Mouse (Mus musculus) heart, postnatal 0 days (tissue): Measurements from ENCODE around the gene Sall2. TPM values are rescaled to one million over a fixed set of nuclear protein-coding genes. Genes with fewer than 3 reads are reported as not detected.

ENCODE experiments used
- ATAC-seq: fragments of 200-750 bp; cut with Nextera tagmentation; 2 replicates; pipeline ENCODE4 v1.8.0; 2017; ENCODE audit warnings: low read depth, moderate number of reproducible peaks, moderate library complexity; ENCODE audit not compliant: insufficient read depth
- DNase-seq: peaks from one replicate; pipeline ENCODE4 v3.0.0-alpha.2; 2016; ENCODE audit warnings: low spot score
- H3K27ac ChIP-seq: fragments of 300-500 bp; sonication (generic); 2 replicates; pipeline ENCODE4 v1.5.1; 2014; ENCODE audit warnings: low read depth, mild to moderate bottlenecking
- H3K27me3 ChIP-seq: fragments of 300-500 bp; sonication (generic); 2 replicates; pipeline ENCODE4 v1.6.1; 2014; ENCODE audit warnings: low read length, mixed read lengths; ENCODE audit not compliant: control insufficient read depth, insufficient read depth
- H3K36me3 ChIP-seq: fragments of 300-500 bp; sonication (generic); replicated peaks from 2 replicates; pipeline ENCODE4 v1.6.1; 2014; ENCODE audit warnings: low read length, mixed read lengths; ENCODE audit not compliant: control insufficient read depth, insufficient read depth
- H3K4me1 ChIP-seq: fragments of 300-500 bp; sonication (generic); 2 replicates; pipeline ENCODE4 v1.6.1; 2014; ENCODE audit warnings: antibody characterized with exemption; ENCODE audit not compliant: control insufficient read depth, insufficient read depth
- H3K4me2 ChIP-seq: fragments of 300-500 bp; sonication (generic); 2 replicates; pipeline ENCODE4 v1.6.1; 2014; ENCODE audit warnings: low read depth, mild to moderate bottlenecking, low read length, moderate library complexity
- H3K4me3 ChIP-seq: fragments of 300-500 bp; sonication (generic); 2 replicates; pipeline ENCODE4 v1.5.1; 2014; ENCODE audit warnings: low read depth, low read length
- H3K9ac ChIP-seq: fragments of 300-500 bp; sonication (generic); replicated peaks from 2 replicates; pipeline ENCODE4 v1.6.1; 2014; ENCODE audit warnings: low read depth, low read length, mixed read lengths
- H3K9me3 ChIP-seq: fragments of 300-500 bp; sonication (generic); replicated peaks from 2 replicates; pipeline ENCODE4 v1.6.1; 2016; ENCODE audit warnings: low read length; ENCODE audit not compliant: control insufficient read depth
- CTCF ChIP-seq: IDR thresholded peaks from 2 replicates; pipeline ENCODE4 v1.5.1; 2016; ENCODE audit warnings: antibody characterized with exemption, control low read depth, low read depth
- EP300 ChIP-seq: IDR thresholded peaks from 2 replicates; pipeline ENCODE4 v1.6.1; 2016; ENCODE audit warnings: antibody characterized with exemption, low read depth
- WGBS: fragments of 180-500 bp; shearing (Covaris S2); extraction: QIAGEN DNeasy Blood & Tissue Kit; methylation state at CpG from one replicate; pipeline ENCODE4 v1.1.7; 2014; 5-methylcytosine and 5-hydroxymethylcytosine counted together
- polyA plus RNA-seq: library from polyadenylated mRNA; unstranded; fragments of >200 nt; fragmentation: Nextera tagmentation; extraction: Ambion mirVana; gene quantifications from 2 replicates; pipeline ENCODE4 v1.2.1, GENCODE M21; 2015
- total RNA-seq: library from RNA; depleted of rRNA; stranded (reverse); fragments of >200 nt; gene quantifications from 2 replicates; pipeline ENCODE4 v1.2.3, GENCODE M21; 2014; ENCODE audit warnings: low replicate concordance

Sall2 gene
- total and polyA plus RNA-seq, 2 experiments from 2014 or later: 2.3 to 4.6 TPM

DNA sequence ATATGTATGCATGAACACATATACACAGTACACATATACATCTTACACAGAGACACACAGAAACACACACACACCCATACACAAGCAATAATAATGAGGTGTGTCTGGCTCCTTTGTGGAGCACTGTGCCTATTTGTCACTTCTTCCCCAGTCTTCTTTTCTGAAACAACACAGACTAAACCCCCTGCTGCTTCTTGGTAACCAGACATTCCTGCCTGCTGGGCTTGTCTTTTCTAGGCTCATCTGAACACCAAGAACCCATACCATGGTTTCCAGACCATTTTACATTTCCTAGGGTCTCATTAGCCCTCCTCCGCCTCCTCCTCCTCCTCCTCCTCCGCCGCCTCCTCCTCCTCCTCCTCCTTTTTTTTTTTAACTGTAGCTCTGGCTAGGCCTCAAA lies 3.6 kb upstream of the Sall2 start:
- ATAC-seq (no peak), DNase-seq (no peak)
- H3K4me1 ChIP-seq: no peaks in the 10 kb centered on the region
- H3K9ac ChIP-seq: no peak overlapping the region
- H3K4me3 ChIP-seq: no peak overlapping the region
- H3K27me3 ChIP-seq: peaks cover 39% of the 10 kb centered on the region
- H3K4me2 ChIP-seq: no peak overlapping the region
- 60% methylated on average over 2 of the region's 3 CpGs for WGBS
- H3K9me3 ChIP-seq: no peaks in the 10 kb centered on the region
- H3K27ac ChIP-seq: no peak overlapping the region
- H3K36me3 ChIP-seq: no peaks in the 10 kb centered on the region
- TF ChIP-seq EP300 (no peak), CTCF (no peak)

DNA sequence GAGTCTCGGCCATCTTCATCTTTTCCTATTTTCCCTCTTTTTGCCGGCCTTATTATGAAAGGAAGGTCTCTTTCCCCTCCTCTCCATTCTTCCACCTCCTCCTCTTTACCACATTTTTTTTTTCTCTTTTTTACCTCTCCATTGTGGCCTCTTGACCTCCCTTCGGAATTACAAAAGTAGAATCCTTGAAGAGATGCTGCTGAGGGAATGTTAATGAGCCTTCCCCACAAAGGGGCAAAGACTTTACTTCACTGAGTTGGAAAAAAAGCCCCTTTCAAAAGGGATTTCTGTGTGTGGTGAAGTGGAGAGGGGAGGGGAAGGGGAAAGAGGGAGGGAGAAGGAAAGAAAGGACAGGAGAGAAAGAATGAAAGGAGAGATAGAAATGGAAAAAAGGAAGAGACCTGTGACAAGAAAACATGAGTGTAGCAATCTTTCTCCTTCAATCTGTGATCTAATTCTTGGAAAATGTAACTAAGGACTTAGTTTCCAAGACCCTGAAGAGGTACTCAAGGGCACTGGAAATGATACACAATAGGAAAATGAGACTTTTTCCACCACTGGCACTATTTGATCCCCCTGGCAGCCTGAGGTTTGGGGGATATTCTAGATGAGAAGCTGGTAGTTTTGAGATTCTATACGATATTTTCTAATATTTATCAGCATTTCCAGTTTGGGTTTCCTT lies 2.6 kb upstream of the Sall2 start:
- no peak overlapping the region for H3K9ac ChIP-seq
- H3K9me3 ChIP-seq: no peaks in the 10 kb centered on the region
- DNase-seq: no peak
- H3K27me3 ChIP-seq: peaks cover 49% of the 10 kb centered on the region
- H3K4me1 ChIP-seq: no peaks in the 10 kb centered on the region
- no peak for TF ChIP-seq EP300
- TF ChIP-seq CTCF: no peak
- H3K27ac ChIP-seq: no peak overlapping the region
- 26% methylated on average over 4 of the region's 4 CpGs for WGBS
- no peak overlapping the region for H3K4me2 ChIP-seq
- H3K36me3 ChIP-seq: no peaks in the 10 kb centered on the region
- no peak for ATAC-seq
- no peak overlapping the region for H3K4me3 ChIP-seq

DNA sequence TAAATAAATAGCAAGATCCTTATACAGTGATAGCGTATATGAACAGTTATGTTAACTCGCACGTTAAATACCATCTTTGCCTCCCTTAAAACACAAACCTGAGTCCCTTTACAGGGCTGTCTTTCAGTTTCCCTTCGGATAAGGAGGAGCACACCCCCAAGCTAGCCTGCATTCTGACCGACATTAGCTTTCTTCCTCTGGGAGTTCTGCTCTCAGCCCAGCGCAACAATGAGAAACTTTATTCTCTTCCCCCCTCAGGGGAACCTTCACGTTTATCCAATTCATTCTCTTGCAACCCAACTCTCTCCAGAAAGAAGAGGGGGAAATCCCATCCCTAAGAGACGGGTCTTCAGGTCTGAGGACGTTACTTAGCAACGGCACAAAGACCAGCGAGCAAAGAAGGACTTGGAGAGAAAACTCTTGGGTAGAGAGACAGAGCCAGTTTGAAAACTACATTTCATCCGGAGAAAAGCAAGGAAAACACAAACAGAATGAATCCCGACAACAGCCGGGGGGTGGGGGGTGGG lies 1.1 kb downstream of the Sall2 start:
- Histone ChIP-seq H3K9me3 (no peaks in the 10 kb centered on the region), H3K4me3 (peak overlapping the region; percentile 48), H3K4me2 (peak overlapping the region; percentile 78), H3K4me1 (no peaks in the 10 kb centered on the region), H3K27me3 (peaks cover 54% of the 10 kb centered on the region), H3K36me3 (no peaks in the 10 kb centered on the region), H3K9ac (peak overlapping the region; percentile 9; the same call in 1 of the 2 replicates), H3K27ac (no peak overlapping the region)
- ATAC-seq (no peak), DNase-seq (no peak)
- WGBS: 3% methylated on average over 14 of the region's 14 CpGs
- no peak for TF ChIP-seq EP300
- TF ChIP-seq CTCF: no peak

DNA sequence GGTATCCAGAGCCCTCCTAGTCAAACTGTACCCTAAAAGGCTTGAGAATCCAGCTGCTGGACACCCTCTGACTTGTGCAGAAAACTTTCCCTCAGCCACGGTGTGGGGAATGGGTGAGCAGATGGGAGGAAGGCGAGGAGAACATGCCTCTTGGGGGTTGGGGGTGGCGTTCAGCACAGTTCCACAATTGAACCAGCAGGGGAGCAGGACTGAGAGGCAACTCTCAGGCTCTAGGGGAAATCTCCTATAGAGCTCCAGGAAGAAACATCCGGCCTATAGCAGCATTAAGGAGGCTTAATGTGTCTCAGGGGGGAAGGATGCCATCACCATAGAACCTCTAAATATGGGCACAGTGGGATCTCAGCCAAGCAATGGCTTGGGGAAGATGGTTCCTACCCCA lies 2.7 kb downstream of the Sall2 start:
- H3K4me2 ChIP-seq: no peak overlapping the region
- no peak overlapping the region for H3K27ac ChIP-seq
- no peak for DNase-seq
- H3K36me3 ChIP-seq: no peaks in the 10 kb centered on the region
- TF ChIP-seq CTCF: peak; percentile 25
- no peak for TF ChIP-seq EP300
- no peak for ATAC-seq
- peaks cover 49% of the 10 kb centered on the region for H3K27me3 ChIP-seq
- WGBS: 11% methylated on average over 4 of the region's 4 CpGs
- H3K4me3 ChIP-seq: no peak overlapping the region
- no peaks in the 10 kb centered on the region for H3K4me1 ChIP-seq
- no peaks in the 10 kb centered on the region for H3K9me3 ChIP-seq
- H3K9ac ChIP-seq: no peak overlapping the region

DNA sequence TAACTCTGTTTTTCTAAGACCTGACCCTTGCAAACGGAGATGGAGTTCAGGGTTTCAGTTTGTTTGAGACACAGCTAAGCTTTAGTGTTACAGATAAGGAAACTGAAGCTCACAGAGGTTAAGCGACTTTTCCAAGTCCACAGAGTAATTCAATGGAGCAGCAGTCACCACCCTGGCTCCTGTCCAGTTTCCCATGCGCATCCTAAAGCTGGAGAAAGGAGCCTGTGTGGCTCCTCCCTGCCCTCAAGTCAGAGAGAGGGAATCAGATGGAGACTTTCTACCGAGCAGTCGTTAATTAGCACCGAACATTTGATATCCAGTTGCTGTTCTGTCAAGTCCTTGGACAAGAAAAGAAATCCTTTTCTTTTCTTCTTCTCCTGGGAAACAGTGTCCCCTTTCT lies 9.2 kb downstream of the Sall2 start:
- Histone ChIP-seq H3K27me3 (no peaks in the 10 kb centered on the region), H3K9ac (no peak overlapping the region), H3K27ac (no peak overlapping the region), H3K9me3 (no peaks in the 10 kb centered on the region), H3K4me3 (no peak overlapping the region), H3K4me2 (no peak overlapping the region), H3K4me1 (peaks cover 6% of the 10 kb centered on the region), H3K36me3 (no peaks in the 10 kb centered on the region)
- 40% methylated on average over 6 of the region's 6 CpGs for WGBS
- no peak for DNase-seq
- TF ChIP-seq CTCF: no peak
- no peak for TF ChIP-seq EP300
- ATAC-seq: no peak
